Mouse (Mus musculus): Measurements from ENCODE around the gene Lgsn. TPM values are rescaled to one million over a fixed set of nuclear protein-coding genes. Genes with fewer than 3 reads are reported as not detected.

Gene Lgsn
- polyA plus RNA-seq, 1 experiment from 2014 or later: not detected

DNA sequence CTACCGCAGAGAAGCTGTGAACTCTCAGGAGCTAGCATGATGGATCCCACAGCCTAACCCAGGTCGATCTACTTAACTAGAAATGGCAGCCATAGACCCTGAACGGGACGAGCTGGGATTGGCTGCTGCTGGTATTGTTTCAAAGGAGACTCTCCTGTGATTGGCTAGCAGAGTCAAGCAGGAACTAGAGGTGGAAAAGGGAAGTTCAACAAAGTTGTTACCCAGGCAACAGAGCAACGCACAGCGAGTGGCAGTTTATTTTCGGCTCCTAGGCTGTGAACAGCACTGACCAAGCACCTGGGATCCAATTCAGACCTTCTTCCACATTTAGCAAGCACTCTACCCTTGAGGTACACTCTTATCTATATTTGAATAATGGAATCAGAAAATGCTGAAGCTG lies 46.4 kb downstream of the Lgsn start, which contains the start of the genes 4931428L18Rik and Pih1d3:
4931428L18Rik (minus strand) TSS at position 121 of the 400 bp plus-strand sequence.
Pih1d3 (plus strand) TSS at position 275 of the 400 bp plus-strand sequence.
- Histone ChIP-seq H3K9me3 (no peaks in the 10 kb centered on the region), H3K9ac (no peak within 1 kb of the TSS), H3K36me3 (no peaks in the 10 kb centered on the region), H3K27me3 (peaks cover 9% of the 10 kb centered on the region; the same call in 1 of the 2 replicates), H3K4me2 (no peak within 1 kb of the TSS), H3K4me1 (replicated peaks) (no peaks in the 10 kb centered on the region), H3K4me3 (no peak within 1 kb of the TSS), H3K27ac (replicated peaks) (no peak within 1 kb of the TSS)
- no peak for ATAC-seq (ENCODE audit: low read depth)
- 89% methylated on average over 7 of the region's 7 CpGs for WGBS

DNA sequence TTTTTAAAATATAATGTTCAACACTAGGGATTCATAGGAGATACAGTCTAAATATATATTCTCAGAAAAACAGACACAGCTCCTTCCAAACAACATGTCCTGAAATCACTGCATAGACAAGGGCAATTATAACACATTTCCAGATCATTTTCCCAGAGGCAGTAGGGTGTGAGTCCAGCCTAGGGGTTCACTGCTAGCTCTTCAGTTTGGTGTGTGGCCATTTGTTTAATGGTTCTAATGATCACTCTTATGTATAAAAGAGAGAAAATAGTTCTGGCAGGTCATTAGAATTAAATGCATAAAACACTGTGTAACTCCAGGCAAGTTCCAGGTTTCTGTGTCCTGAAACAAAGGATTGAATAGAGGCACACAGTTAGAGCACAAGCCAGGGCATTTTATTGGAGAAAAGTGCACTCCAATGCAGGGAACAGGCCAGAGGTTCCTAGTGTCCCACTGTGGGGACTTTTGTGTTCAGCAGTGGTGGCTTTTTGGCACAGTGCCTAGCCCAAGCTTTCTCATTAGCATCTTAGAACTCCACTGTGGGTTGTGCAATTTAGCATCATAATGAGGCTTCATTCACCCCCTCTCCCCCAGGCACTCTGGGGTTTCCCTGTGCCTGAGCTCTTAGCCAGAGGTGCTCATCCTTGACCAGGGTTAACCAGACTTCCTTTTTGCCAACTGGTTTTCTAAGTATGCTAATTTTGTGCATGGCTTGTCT lies 57.3 kb downstream of the Lgsn start:
- H3K9ac ChIP-seq: no peak overlapping the region
- no peaks in the 10 kb centered on the region for H3K36me3 ChIP-seq
- no peaks in the 10 kb centered on the region for H3K9me3 ChIP-seq
- H3K27me3 ChIP-seq: peaks cover 74% of the 10 kb centered on the region
- H3K4me1 ChIP-seq (replicated peaks): peaks cover 13% of the 10 kb centered on the region
- no peak overlapping the region for H3K4me3 ChIP-seq
- no peak overlapping the region for H3K4me2 ChIP-seq
- H3K27ac ChIP-seq (replicated peaks): peak overlapping the region; percentile 49; the same call in 1 of the 2 replicates
- ATAC-seq (ENCODE audit: low read depth): peak; percentile 93

Other genes with a start within 250 kb of the Lgsn start
- not detected in 2 replicates for gene AC153137.1, start 198.4 kb upstream of the Lgsn start, polyA plus RNA-seq (2015; fragmentation: Nextera tagmentation; extraction: Ambion mirVana)
- not detected in 2 replicates for gene 4931428L18Rik, start 46.3 kb downstream of the Lgsn start, polyA plus RNA-seq (2015; fragmentation: Nextera tagmentation; extraction: Ambion mirVana)
- not detected in 2 replicates for gene Pih1d3, start 46.4 kb downstream of the Lgsn start, polyA plus RNA-seq (2015; fragmentation: Nextera tagmentation; extraction: Ambion mirVana)